Mouse (Mus musculus) adrenal gland, postnatal 4 days (tissue): Measurements from ENCODE around the gene Retnlb. TPM values are rescaled to one million over a fixed set of nuclear protein-coding genes. Genes with fewer than 3 reads are reported as not detected.
"Not testable (repeated sequence)": the region's sequence is repeated elsewhere in the genome, so short reads cannot be mapped to it uniquely, and the experiment has no call there.

ENCODE experiments used
- DNase-seq, 2 experiments: peaks; one replicate each; pipeline ENCODE4 v3.0.0; 2021 to 2022; ENCODE audit warnings: low spot score in 2 of 2, mixed read lengths in 2 of 2
- long read RNA-seq, 2 experiments: library from polyadenylated mRNA; stranded (forward); transcript quantifications; one replicate each; pipeline ENCODE4 v2.0.0; 2021
- total RNA-seq, 2 experiments: library from RNA; stranded (reverse); gene quantifications; 2 replicates each; pipeline ENCODE4 v1.2.3; 2021

Retnlb gene
- not detected for total RNA-seq
- long read RNA-seq, experiment 1 = 0 reads
- long read RNA-seq, experiment 2 = 0 reads

DNA sequence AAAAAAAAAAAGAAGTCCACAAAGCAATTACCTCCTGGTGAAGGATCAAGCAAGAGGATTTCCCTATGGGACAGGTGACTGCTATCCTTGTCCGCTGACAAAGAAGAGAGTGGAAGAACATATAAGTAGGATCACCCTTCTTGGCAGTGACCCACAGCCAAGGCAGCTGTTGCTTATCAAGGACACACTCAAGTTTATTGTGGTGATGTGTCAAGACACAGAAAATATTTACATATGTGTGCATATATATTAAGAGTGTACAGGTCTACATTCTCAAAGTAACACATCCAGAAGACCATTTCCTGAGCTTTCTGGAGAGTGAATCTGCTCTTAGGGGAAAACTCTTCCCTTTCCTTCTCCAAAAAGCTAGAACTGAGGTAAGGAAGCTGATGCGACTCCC, at the start of gene Retnlb:
Gene Retnlb, plus strand, starts transcription at position 162 of the 400 bp plus-strand sequence.
- no peak for DNase-seq

DNA sequence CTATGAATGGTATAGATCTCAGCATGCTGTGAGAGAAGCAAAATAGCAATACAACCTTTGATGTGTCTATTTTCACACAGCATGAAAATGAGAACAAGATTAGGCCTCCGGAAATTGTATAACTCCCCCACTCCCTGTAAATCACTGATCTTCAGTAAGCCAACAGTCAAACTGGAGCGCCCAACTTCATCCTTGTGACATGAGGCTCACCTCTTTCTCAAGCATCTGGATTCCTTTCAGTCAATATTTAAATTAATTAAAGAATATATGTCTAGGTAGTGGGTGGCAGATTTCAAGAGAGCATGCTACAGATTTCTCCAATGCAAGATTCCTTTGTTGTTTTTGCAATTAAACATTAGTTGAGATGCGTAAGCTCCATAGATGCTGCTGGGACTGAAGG, 47.5 kb upstream of the Retnlb start:
- DNase-seq = no peak

DNA sequence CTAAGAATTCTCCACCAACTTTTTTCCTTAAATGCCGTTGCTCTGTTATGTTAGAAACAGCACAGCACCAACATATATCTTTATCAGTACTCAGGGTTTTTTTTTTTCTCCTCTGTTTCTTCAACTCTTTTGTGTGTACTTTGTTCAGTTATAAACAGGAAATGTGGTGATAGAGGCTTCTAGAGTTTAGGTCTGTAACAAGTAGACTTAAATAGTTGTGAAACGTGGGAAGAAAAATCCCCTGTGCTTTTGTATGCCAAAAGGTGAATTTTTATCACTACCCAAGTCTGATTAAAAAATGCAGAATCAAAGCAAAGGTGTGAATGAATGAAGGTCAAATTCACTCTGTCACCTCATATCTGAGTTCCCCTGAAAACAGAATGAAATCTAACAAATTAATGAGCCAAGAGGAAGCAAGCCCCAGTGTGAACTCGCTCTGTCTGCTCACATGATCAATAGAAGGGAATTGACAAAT, 44.6 kb upstream of the Retnlb start, which contains the start of gene Trat1:
Gene Trat1, minus strand, starts transcription at position 51 of the 475 bp plus-strand sequence.
- DNase-seq = no peak

GRCm38 (mm10) chr16:48777254-48777653, 39.4 kb upstream of the Retnlb start:
- no peak for DNase-seq

- DNase-seq = no peak
Measured at GRCm38 (mm10) chr16:48786258-48786657, 30.4 kb upstream of the Retnlb start.

- DNase-seq = no peak
Measured at GRCm38 (mm10) chr16:48788704-48789185, 27.9 kb upstream of the Retnlb start.

DNA sequence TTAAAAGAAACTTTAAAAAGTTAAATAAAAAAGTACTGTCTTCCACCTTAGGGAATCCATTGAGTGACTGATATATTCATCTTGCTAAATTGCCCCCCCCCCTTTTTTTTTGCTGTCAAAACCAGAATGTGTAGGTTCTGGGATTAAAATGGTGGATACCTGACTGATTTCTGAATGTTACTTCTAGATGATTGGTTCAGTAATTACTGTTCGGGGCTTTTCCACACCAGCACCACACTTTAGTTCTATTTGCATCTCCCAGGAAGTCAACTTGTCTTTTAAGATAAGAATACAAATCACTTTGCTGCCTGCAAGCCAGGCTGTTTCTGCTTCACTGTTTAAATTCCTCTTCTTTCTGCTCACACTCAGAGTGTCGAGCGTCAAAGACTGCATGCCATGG, 18.4 kb upstream of the Retnlb start:
- no peak for DNase-seq

DNA sequence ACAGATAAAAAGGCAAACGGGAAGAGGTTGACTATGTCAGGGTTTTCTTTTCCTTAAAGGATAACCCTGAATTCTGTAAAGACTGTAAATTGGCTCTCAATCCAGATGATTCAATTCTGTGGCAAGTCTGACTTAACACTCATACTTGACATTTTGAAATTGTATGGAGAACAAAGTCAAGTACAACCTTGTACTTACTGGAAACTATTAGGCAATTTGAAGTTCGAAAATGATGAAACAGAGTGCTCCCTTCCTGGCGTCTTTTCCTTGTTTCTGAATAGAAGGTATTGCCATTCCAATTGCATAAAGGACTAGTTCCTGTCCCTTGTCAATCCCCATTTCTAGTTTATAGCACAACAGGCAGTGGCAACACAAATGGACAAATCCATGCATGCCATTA, 17.2 kb upstream of the Retnlb start:
- DNase-seq = no peak

- DNase-seq = no peak
Measured at GRCm38 (mm10) chr16:48800906-48801305, 15.8 kb upstream of the Retnlb start.

GRCm38 (mm10) chr16:48805412-48805811, 11.2 kb upstream of the Retnlb start:
- DNase-seq = no peak

- no peak for DNase-seq
Measured at GRCm38 (mm10) chr16:48806521-48806920, 10.1 kb upstream of the Retnlb start.

DNA sequence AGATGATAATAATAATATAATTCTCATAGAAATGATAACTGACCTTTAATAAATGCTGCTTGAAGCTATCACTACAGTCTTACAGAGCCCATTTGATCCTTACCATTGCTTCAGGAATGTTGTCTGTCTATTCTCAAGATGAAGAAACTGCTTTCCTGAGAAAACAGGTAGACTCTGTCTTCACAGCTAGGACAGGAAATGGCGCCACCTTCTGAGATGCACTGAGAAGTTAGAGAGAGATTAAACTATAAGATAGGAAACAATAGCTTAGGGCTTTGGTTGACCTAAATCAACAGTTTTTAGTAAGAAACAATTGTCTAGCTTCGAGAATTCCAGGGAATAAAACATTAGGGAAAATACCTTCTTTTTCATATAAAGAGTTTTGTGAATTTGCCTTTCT, 7.3 kb upstream of the Retnlb start:
- DNase-seq = no peak

- DNase-seq = no peak
Measured at GRCm38 (mm10) chr16:48811881-48812436, 4.7 kb upstream of the Retnlb start.

DNA sequence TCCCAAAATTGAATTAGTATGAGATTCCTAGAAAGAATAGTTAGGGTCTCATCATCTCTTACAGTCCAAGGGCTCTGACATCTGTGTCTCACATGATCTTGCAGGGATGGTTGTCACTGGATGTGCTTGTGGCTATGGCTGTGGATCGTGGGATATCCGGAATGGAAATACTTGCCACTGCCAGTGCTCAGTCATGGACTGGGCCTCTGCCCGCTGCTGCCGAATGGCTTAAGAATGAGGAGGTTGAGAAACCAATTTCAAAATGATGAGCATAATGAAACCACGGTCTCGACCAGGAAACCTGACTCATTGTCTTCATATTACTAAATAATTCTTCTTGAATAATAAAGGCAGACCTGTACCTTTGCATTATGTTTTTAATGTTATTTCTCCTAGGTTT, 1.9 kb downstream of the Retnlb start:
- DNase-seq = no peak

DNA sequence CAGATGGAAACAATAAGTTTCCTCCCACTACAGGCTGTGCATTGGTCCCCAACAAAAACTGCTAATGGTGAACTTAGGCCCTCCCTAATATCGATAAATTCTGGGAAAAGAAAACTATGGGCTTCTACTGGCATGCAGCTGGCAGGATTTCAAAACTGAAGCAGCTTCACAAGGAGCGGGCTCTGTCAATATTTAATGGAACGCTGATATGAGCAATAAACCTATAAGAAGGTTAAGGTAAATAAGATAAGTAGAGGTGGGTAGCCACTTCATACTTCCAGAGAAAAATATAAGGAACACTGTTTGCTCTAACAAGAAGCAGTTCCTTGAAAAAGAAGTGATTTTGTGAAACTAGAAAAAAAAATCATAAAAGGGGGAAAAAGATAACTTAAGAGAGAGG, 9.8 kb downstream of the Retnlb start:
- DNase-seq = no peak

- no peak for DNase-seq
Measured at GRCm38 (mm10) chr16:48827625-48828024, 11.0 kb downstream of the Retnlb start.

DNA sequence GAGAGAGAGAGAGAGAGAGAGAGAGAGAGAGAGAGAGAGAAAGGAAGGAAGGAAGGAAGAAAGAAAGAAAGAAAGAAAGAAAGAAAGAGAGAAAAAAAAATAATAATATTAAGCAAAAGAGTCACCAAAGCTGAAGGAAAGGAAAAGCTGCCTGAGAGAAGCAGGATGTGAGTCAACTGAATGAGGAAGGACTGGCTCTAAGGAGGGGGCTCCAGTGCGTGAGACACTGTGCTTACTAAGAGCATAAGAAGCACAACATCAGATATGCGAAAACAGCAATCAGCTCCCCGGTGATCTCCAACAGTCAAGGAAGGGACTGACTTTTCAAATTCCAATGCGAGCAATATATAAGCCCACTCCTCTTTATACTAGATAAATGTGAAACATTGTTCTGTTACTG, 12.4 kb downstream of the Retnlb start:
- no peak for DNase-seq

DNA sequence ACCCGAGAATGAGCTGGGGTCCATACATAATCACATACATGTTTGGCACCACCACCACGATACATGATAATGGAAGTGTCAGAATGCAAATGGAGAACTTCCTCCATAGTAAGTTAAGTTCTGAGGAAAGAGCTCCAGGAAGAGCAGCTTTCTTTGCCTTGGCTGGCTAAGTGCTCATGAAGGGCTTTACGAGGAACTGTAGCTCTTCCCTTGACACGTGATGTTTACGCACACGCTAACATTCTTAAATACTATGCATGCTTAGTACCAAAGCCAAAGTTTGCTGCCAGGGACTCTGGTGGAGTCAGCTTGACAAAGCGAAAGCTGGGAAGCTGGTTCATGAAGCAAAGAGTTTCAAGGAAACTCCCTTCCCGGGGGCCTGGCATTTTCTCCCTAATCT, 15.4 kb downstream of the Retnlb start:
- no peak for DNase-seq

GRCm38 (mm10) chr16:48833626-48834025, 17.0 kb downstream of the Retnlb start:
- not testable (repeated sequence) for DNase-seq

- DNase-seq = no peak
Measured at GRCm38 (mm10) chr16:48842266-48842665, 25.6 kb downstream of the Retnlb start, which contains the start of gene Retnla. Gene Retnla (plus strand): TSS chr16:48842551.

DNA sequence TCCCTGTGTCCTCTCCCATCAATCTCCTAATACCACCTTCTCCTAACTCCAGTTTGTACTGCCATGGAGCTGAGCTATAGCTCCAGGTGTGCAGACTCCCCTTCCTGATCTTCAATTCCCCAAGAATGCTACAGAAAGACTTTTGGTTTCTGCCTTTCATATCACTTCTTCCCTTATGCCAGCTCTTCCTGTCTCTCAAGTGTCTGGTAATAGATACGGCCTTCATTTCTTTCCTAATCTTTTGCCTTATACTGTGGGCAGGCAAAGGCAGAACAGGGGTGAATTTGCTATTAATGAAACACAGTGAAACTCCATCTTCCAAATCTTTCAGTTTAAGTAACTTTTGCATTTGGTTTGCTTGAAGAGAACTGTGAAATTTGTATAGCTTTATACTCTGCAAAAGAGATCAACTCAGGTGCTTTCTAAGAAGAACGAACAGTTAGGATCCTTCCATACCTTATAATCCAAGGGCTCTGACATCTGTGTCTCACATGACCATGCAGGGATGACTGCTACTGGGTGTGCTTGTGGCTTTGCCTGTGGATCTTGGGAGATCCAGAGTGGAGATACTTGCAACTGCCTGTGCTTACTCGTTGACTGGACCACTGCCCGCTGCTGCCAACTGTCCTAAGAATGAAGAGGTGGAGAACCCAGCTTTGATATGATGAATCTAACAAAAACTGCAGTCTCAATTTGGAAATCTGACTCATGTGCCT, 27.2 kb downstream of the Retnlb start:
- DNase-seq = no peak

- DNase-seq = not testable (repeated sequence)
Measured at GRCm38 (mm10) chr16:48865004-48865403, 48.3 kb downstream of the Retnlb start.

GRCm38 (mm10) chr16:48867690-48868089, 51.0 kb downstream of the Retnlb start:
- no peak for DNase-seq
